Mouse (Mus musculus) c-Kit-negative CD71-positive TER-119-positive erythroid progenitor cells, embryonic 14.5 days (primary cell): ENCODE measurements around the gene Cd19.

Source experiments
- DNase-seq: peaks from one replicate; pipeline ENCODE4 v3.0.0-alpha.2; 2013; ENCODE audit warnings: low read depth, low spot score

Gene Cd19

DNA sequence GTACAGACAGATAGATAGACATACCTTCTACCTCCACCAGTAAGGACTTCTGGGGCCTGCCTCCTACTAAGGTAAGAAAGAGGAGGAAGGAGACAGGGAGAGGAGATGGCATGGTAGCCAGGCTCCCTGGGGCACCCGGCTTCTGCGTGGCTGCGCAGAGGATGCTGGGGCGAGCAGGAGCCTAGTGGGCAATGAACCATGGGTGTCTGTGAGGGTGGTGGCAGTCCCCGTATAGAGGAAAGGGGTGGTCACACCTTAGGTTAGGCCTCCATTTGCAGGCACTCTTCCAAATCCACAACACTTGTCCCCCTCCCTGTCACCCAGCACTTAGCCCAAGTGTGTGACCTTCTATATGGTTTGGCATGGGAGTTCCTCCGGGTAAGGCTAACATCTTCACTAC lies at the start of gene Cd19:
TSS of gene Cd19 (minus strand) at position 165 of the 400 bp plus-strand sequence.
- DNase-seq = no peak

DNA sequence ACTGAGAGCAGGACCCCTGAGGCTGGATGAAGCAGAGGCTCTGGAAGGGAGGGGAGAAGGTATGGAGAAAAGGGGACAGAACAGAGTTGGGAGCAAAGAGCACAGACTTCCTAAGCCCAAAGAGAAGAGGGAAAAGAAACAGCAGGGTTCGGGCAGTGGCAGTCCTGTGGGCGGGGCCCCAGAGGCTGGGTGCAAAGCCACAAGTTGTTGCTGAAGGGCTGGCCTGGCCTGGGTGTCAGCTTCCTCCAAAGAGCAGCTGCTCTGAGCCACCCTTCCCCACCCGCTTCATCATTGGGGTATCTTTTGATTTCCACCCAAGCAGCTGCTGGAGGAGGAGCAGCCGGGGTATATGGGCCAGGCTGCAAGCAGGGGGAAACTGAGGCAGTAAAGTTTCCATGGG lies 49.4 kb upstream of the Cd19 start:
- DNase-seq = no peak

DNA sequence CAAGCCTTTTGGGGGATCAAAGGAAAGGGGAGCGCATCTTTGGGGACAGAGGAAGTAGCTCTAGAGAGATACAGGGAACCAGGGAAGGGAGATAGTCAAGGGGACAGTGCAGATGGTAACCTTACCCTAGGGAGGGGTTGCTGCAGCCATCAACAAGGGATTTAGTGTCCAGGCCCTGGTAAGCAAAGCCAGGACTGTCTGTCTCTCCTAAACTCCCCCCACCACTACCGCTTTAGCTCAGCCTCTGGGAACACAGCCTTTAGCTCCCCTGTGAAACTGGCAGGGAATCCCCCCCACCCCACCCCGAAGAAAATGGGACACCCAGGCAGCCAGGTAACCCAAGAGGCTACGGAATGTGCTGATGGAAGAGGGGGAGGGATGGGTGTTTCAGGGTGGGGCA lies 48.9 kb upstream of the Cd19 start:
- no peak for DNase-seq

DNA sequence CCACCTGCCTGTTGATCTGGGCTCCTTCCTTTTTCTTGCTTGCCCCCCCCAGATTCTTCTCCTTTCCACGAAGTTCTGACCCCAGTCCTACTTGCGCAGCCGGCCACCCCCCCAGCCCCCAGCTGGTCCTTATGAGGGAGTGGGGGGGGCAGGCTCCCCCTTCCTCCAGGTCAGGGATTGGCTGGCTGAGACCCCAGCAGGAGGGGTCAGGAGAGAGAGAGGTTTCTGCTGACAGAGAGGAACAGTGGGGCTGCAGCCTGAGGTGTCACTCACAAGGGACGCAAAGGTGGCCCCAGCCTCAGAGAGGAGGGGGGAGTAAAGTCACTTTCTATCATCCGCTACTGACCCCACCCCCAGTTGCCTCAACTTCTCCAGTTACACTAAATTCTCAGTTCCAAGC lies 48.3 kb upstream of the Cd19 start, which contains the start of gene Atp2a1:
TSS of gene Atp2a1 (minus strand) at position 105 of the 400 bp plus-strand sequence.
- DNase-seq = no peak

DNA sequence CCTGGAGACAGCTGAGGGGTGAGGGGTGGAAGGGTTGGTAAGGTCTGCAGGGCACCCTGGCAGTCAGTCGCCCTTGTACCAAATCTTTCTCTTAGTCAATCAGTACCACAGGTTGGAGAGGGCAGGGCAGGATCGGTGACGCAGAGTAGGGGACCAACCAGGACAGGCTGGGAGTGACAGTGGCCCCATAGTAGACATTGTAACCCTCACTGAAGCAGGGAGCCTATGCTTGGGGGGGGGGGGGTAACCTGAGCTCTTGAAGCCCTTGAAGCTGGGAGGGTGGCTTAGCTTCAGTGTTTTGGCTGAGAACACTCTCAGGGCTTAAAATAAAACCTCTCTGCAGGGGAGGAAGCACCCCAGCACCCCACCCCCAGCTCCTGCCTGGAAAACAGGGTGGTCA lies 46.9 kb upstream of the Cd19 start:
- no peak for DNase-seq

DNA sequence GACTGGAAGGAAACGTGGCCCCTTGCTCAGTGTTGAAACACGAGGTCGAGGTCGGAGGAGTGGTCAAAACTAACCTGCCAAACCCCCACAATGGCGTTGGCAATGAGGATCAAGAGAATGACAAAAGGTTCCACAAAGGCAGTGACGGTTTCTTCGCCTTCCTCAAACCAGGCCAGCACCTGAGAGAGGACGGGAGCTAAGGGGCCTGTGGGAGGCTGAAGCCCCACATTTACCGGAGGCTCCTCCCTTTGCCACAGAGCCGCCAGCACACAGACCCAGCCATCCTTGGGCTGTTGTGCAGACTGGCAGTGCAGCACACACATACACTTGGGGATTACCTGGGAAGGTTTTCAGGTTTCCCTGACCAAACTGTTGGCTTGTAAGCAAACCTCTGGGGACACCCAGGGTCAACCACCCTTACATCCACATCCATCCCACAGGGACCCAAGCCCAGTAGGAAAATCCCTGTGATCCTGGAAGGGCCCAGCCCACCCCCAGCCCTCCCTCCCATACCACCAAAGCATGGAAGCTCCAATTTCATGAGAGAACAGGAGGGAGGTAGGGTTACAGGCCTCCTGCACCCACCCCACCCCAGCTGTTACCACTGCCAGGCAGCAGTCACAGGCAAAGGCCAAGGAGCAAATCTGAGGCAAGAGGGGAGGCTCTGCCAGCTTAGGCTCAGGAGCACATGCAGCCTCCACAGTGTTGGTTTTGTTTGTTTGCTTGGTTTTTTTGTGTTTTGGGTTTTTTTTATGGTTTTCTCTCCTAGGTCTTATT lies 46.1 kb upstream of the Cd19 start:
- no peak for DNase-seq

DNA sequence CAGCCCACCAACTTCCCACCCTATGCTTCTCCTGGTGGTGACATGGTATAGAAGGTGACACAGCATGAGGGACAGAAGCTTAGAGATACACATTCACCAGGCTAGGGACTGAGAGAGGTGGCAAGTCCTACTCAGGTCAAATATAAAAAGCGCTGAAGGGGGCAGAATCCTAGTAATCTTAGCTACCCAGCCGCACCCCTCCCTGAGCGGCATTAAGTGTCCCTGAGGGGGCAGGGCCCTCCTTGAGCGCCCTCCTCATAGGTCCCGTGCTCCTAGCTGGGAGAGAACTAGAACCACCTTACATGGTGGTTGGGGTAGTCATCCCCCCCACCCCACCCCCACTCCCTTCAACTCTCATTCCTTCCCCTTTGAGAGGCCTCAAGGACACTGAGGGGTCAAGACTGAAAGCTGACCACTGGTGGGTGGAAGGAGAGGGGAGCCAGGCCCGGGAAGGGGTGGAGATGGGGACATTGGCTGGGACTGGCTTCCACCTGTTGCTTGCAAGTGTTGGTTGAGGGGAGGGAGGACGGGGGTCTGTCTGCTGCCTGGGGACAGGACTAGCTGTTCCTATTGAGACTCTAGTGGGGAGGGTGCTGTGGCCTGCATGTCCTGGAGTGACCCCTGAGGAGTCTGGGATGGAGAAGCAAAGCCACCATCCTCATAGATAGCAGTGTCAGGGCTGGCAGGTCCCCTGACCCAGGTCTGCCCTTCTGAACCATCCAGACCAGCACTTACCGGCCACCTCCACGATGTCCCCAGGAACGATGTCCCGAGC lies 44.3 kb upstream of the Cd19 start:
- no peak for DNase-seq

DNA sequence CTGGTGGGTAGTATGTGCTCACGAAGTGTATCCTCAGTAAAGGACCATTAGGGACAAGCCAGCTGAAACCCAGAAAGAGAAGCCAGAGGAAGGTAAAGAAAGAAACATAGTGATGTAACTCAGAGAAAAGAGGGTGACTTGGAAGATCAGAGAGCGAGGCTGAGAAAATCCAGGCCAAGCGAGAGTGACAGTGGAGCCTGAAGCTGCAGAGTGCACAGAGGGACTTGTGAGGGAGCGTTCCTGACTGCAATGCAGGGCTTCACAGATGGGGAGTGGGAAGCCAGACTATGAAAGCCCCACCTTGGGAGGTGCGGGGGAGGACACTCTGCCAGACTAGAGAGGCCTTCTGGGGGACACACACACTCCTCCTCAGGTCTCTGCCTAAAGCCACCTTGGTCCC lies 43.5 kb upstream of the Cd19 start:
- DNase-seq = no peak

DNA sequence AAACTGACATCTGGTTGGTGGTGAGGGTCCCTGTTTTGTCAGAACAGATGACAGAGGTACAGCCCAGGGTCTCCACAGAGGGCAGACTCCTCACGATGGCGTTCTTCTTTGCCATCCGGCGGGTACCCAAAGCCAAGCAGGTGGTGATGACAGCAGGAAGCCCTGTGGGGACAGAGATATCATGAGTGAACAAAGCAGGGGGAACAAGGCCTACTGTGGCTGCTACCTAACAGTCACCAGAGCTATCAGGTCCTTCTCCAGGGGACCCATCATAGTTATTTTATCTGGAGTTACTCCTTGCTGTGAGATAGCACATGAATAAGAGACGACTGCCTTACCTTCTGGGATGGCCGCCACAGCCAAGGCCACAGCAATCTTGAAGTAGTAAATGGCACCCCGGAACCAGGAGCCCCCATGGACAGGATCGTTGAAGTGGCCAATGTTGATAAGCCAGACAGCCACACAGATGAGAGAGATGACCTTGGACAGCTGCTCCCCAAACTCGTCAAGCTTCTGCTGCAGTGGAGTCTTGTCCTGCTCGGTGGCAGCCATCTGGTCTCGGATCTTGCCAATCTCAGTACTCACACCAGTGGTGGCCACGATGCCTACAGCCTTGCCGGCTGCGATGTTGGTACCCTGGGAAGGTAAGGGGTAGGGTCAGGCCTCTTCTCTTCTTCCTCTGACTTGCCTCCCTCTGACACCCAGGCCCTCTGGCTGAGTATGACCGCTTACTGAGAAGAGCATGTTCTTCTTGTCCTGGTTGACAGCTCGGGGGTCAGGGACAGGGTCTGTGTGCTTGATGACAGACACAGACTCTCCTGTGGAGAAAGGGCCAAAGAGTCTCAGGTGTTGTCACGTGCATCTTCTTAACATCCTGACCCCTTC lies 41.9 kb upstream of the Cd19 start:
- no peak for DNase-seq

DNA sequence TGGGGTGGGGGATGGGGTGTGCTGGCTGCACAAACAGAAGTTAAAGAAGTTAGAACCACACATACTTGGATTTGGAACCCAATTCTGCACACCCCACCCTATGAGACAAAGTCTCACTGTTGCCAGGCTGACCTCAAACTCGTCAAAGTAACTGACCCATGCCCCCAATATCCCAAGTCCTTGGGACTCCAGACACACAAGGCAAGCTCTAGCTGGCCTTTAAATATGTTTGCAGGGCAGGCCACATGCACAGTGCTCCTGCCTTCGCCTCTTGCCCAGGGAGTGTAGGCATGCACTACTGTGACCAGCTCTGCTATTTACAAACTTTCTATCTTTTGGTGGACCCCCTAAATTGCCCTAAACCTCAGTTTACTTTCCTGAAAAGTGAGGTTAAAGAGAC lies 40.6 kb upstream of the Cd19 start:
- no peak for DNase-seq

DNA sequence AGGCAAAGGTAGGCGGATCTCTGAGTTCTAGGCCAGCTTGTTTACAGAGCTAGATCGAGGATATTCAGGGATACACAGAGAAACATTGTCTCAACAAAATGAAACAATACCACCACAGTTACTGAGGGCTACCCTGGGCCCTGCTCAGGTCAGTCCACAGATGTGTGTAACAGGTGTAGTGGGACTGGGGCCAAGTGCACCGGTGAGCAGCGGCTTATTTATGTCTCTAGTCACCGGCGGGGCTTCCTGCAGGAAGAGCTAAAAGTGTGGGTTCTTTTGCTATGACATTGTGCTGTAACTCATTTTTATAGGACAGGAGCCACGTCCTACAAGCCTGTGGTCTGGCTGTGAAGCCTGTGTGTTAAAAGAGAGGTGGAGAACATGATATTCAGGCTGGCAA lies 39.2 kb upstream of the Cd19 start:
- no peak for DNase-seq

DNA sequence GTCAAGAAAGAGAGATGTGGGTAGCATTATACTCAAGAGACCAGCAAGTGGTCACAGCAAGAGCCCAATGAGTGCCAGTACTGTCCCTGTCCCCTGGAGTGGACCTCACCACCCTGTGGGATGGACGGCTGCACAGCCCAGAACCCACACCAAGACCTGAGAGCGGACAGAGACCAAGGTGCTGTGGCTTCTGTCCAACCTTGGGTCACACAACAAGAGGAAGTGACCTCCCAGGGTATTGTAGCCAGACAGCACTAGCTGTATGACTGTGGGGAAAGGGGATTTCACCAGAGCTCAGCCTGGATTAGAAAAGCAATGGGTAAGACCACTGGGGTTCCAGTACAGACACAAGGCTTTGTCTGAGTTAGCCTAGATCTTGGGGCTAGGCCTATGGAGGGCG lies 37.6 kb upstream of the Cd19 start:
- no peak for DNase-seq

DNA sequence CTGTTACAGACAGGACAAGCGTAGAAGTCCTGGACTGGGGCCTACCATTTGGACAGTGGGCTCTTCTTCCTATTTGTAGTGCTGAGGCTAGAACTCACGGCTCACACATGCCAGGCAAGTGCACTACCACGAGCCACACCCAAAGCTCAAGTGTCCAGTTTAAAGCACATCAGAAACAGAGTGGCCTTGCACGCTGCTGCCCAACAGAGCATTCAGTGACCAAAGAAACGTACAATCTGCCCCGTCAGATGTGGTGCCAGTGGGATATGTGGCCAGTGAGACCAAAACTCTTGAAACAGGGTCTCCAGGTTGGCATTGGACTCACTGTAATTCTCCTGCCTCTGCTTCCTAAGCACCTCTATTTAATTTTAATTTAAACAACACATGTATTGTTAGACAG lies 36.0 kb upstream of the Cd19 start:
- DNase-seq = no peak

DNA sequence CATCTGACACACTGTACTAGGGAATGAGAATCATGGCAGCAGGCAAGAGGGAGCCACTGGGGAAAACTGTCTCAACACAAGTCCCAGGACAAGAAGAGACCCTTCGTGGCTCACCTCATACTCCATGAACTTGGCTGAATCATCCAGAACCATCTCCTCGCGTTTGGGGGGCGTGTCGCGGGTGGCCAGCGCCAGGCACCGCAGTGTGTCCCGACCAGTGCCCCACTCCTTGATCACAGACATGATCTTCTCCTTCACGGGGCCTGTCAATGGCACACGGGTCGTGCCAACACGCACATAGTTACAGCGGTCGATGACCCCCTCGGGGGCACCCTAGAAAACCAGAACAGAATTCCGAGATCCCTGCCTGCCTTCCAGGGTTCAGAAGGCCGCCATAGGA lies 35.3 kb upstream of the Cd19 start:
- DNase-seq = no peak

DNA sequence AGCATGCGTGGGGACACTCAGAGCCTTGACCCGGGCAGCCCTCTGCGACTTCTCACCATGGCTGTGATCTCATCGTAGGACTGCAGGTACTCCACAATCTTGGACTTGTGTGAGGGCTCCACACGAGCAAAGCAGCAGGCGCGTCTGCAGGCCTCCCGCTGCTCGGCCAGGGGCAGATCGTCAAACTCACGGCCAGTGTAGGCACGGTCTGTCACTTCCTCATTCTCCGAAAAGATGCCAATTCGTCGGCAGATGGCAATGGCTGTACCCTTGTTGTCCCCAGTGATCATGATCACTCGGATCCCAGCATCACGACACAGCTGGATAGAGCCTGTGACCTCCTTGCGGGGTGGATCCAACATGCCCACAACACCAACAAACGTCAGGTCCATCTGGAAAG lies 33.8 kb upstream of the Cd19 start:
- no peak for DNase-seq

DNA sequence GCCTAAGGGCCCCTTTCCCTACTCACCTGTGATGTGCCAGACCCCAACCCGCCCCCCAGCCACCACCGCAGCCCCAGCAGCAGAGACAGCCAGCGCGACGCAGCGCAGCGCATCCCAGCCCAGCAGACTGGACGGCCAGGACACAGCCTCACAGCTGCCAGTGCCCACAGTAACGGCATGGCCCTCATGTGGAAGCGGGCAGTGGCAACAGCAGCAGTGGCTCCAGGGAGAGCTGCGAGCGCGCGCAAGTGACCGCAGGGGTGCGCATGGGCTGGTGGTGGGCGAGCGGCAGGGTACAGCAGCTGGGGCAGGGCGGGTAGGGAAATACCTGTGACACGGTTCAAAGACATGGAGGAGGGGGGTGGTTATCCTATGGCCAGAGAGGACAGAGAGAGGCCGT lies 31.5 kb upstream of the Cd19 start:
- DNase-seq = no peak

DNA sequence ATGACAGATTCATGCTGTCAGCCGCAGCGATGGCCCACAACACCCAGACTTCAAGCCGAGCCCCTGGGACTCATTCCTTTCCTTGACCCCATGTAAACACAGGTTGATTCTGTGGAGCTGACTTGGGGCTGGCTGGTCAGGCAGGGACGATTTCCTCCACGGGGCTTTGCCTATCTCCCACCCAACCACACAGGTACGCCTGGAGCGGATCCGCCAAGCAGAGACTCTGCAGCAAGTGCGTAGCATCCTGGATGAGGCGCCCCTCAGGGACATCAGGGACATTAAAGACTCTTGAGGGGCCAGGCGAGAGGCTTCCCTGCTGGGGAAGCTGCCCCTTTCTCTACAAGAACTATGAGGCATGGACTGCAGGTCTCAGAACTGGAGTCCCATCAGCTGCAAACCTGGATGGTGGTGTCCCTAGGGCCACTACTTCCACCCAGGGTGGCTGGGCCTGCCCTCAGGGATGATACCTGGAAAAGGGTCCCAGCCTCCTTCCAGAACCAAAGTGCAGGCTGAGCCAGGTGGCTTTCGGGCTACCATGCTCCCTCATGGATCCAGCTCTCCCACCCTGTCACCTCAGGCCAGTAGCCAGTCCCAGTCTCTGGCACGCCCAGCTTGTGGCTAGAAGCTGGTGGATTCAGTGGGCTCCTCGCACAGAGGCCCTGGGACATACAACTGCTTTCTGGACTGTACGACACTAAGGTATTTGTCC lies 30.6 kb upstream of the Cd19 start:
- DNase-seq = no peak

DNA sequence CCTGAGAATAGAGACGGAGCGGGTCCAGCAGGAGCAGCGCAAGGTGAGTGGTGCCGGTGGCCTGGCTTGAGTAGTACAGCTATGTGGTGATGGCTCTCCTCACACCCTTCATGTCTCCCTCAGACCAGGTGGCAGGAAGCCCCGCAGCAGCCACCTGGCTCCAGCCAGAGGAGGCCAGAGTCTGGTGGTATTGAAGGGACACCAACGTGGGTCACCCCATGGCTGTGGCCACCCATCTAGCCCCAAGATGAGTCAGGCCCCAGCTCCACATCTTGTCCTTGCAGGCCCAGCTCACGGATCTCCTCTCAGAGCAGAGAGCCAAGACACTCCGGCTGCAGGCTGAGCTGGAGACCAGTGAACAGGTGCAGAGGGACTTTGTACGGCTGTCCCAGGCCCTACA lies 29.8 kb upstream of the Cd19 start:
- DNase-seq = no peak

DNA sequence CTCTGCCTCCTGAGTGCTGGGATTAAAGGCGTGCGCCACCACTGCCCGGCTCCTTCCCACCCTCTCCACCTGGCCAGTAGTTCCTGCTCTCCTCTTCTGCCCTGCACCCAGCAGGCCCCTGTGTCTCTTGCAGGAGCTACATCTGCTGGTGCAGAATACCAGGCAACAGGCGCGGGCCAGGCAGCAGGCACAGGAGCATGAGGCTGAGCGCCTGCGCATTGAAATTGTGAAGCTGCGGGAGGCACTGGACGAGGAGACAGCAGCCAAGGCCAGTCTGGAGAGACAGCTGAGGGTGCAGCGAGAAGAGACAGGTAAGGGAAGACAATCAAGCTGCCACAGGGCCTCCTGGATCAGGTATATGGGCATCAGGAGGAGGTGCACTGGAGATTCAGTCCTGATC lies 29.3 kb upstream of the Cd19 start:
- DNase-seq = no peak

DNA sequence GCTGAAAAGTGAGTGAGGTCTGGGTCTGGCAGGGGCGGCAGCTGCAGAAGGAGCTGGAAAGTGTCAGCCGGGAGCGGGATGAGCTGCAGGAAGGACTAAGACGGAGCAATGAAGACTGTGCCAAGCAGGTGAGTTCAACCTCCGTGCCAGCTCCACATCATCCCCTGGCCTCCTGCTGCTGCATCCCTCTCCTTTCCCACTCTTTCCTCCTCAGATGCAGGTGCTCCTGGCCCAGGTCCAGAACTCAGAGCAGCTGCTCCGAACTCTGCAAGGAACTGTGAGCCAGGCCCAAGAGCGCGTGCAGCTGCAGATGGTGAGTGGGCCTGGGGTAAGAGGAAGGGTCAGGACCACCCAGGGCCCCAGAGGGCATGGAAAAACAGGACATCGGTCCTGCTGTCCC lies 25.4 kb upstream of the Cd19 start:
- no peak for DNase-seq

DNA sequence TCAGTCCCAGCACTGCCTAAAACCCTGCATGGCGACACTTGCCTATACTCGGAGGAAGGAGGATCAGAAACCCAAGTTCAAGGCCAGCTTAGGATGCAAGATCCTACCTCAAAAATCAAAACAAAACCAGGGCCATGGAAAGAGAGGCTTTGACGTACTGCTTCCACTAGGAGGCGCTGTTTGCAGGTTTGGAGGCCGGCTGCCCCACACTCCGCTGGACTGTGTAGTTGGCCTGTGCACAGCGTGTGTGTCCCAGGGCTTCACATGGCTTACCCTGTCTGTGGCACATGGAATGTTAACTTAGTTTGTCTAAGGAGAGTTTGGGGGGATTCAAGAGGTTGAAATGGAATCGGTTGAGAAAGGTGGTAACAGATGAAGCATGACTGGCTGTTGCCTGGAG lies 22.2 kb upstream of the Cd19 start:
- DNase-seq = peak; percentile 46

DNA sequence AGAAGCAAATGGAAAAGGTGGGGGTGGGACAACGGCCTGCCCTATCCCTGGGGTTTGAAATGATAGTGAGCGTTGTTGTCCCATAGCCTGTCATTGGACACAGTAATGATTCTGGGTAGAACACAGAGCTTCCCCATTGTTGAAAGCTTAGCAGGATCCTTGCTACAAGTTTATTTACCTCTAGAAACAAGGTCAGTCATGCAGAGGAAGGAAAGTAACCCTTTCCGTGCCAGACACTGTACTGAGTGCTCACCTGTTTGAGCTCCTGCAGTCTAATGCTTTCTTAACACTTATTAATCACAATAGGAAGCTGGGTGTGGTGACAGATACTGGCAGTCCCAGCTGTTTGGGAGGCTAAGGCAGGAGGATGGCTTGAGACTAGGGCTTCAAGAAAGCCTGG lies 21.1 kb upstream of the Cd19 start:
- no peak for DNase-seq
